Mouse (Mus musculus): Measurements from ENCODE around the gene Pnkd.
"Not testable (repeated sequence)": the region's sequence is repeated elsewhere in the genome, so short reads cannot be mapped to it uniquely, and the experiment has no call there.

The Pnkd gene

DNA sequence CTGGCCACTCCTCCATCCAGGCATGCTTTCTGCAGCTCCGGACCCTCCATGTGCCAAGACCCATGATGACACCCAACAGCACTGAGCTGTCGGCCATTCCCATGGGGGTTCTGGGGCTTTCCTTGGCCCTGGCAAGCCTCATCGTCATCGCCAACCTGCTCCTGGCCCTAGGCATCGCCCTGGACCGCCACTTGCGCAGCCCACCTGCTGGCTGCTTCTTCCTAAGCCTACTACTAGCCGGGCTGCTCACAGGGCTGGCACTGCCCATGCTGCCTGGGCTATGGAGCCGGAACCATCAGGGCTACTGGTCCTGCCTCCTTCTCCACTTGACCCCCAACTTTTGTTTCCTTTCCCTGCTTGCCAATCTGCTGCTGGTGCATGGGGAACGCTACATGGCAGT lies 6.2 kb upstream of the Pnkd start, which contains the start of gene Gpbar1:
Gene Gpbar1 (plus strand): TSS at position 13 of the 400 bp plus-strand sequence.
- DNase-seq (ENCODE audit: low spot score) = no peak

DNA sequence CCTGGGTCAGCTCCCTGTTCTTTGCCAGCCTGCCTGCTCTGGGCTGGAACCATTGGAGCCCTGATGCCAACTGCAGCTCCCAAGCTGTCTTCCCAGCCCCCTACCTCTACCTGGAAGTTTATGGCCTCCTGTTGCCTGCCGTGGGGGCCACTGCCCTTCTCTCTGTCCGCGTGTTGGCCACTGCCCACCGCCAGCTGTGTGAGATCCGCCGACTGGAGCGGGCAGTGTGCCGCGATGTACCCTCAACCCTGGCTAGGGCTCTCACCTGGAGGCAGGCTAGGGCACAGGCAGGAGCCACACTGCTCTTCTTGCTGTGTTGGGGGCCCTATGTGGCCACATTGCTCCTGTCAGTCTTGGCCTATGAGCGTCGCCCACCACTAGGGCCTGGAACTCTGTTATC lies 5.7 kb upstream of the Pnkd start:
- DNase-seq (ENCODE audit: low spot score) = no peak

DNA sequence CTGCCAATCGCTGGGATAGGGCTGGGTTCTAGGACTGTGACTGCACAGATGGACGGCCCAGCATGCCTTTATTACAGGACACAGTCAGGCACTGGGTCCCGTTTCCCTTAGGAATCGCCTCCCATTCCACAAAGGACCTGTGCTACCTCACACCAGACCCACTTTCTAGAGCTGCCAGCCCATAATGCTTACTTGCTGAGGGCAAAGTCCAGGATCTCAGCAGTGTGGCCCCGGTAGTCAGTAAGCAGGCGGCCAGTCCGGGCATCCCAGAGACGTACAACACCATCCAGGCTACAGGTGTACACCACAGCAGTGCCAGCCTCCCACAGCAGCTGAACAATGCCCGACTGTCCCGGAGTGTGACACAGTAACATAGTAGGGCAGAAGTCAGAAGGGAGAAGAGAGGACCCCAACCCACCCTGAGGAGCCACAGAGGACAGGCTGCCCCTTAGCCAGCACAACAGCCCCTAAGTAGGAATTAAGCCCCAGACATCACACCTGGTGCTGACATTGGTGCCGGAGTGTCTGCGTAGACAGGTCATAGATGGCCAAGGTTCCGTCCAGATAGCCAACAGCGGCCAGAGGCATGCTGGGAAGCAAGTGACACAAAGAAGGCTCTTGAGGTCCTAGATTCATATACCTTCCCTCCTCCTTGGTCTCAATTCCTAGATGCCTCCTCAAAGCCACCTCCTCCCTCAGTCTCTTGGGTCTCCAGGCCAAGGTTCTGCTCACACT lies 4.0 kb upstream of the Pnkd start:
- DNase-seq (ENCODE audit: low spot score) = no peak

DNA sequence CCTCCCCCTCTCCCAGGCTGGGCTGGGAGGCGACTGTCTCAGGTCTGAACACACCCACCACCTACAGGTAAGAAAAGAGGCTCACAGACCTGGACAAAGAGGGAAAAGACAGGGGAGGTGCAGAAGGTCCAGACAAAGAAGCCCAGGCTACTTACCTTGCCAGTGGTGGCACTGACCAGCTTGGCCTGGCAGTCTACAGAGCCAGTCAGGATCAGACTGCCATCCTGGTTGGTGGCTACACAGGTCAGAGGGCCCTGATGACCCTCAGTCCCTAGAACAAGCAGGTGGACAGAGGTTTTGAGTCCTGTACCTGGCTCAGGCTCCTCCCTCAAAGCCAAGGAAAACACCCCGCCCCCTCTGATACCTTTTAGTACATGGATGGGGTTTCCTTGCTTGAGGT lies 3.4 kb upstream of the Pnkd start:
- no peak for DNase-seq (ENCODE audit: low spot score)

DNA sequence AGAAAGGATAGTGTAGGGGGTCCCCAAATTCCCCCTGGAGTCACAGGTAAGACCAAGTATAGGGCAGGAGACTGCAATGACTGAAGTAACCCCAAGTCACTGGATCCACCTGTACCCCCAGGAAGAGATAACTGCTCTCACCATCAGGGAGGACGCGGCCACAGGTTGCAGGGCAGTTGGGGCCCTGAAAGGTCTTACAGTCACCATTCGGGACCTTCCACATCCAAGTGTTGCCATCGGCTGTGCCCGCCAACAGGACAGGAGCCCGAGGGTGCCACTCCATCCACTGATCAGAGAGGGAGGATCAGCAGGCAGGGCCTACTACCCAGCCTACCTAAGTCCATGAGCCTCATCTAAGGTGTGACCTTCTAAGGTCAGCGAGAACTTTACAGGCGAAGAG lies 2.8 kb upstream of the Pnkd start:
- DNase-seq (ENCODE audit: low spot score) = no peak

DNA sequence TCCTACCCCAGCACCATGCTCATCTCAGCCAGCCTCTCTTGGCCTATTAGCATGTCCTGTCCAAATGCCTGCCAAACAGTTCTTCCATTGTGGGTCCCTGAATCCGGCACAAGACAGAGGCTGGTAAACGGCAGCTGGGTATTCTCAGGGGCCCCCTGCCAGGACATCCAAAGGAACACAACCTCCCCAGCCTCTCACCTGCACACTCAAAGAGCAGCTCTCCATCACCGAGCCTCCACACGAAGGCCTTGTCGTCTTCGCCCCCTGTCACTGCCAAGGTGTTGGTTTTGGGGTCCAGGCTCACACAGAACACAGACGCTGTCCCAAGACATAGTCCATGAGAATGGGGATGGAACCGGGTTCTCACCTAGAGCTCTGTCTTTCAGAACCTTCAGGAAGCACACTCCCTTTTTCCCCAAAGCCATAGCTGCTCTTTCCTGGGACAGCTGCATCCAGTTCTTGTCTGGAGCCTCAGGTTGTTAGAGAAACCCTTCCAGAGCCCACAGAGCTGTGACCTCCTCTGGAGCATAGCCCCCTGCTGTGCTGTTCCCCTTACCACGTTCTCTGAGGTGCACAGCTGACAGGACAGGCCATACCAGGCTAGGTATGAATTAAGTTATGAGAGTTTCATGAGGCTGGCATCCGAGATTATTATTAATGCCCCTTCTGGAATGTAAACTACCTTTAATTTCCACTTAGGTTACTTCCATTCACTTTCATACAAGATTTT lies 1.7 kb upstream of the Pnkd start:
- no peak for DNase-seq (ENCODE audit: low spot score)

DNA sequence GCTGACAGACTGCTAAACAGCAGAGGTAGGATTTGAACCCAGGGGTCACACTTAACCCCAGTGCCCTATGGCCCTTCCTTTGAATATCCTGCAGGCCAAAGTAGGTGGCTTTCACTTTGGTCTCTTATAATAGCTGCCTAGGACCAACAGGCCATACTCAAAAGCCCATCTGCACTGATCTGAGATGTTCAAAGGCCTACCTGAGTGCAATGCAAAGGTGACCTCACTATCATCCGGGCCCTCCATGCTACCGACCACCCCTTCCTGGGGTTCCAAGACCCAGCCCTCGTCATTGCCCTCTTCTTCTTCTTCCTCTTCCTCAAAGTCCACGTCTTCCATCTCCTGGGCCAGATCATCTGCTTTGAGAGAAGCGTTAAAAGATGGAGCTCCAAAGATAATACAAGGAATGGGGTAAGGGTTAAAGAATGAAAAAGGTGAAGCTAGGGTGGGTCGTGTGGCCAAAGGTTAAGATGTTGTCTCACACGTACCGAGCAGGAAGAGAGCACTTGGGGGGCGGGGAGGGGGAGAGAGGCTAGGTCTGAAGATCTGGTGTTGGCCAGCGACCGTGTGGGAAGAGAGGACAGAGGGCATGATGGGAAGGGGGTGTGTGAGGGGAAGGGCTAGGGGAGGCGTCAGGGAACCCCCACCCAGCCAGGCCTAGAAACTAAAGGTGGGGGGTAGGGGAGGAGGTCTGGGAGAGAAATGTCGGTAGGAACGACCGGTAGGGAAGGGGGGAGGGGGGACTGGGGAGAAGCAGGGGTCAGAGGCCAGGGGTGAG lies 855 bp upstream of the Pnkd start:
- DNase-seq (ENCODE audit: low spot score) = peak; percentile 59

DNA sequence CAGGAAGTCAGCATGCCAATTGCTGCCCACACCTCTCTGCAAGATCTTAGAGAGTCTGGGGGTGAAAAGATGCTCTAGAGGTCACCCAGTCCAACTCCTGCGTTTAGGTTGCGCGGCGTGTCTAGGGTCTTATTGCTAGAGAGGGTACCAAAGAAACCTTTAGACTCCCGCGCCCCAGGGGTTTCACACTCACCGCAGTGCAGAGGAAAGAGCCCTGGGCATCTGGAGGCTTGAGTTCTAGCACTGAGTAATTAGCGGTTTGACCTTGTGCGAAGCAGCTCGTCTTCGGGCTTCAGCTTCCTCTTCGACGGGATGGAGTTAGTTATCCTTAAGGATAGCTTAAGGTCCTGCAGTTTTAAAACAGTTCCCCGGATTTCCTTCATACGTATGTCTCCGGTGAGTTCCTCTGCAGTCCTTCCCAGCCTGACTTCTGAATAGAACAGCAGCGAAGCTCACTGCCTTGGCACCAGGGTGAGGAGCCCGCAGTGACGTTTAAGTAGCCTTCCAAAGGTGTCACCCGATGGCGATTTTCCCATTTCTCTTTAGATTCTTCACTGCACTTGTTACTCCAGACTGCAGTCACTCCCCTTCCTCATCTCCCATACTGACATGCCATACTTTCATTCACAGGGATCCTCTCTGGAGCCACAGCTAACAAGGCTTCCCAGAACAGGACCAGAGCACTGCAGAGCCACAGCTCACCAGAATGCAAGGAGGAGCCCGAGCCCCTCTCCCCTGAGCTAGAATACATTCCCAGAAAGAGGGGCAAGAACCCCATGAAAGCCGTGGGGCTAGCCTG lies 681 bp downstream of the Pnkd start:
- no peak for DNase-seq (ENCODE audit: low spot score)

DNA sequence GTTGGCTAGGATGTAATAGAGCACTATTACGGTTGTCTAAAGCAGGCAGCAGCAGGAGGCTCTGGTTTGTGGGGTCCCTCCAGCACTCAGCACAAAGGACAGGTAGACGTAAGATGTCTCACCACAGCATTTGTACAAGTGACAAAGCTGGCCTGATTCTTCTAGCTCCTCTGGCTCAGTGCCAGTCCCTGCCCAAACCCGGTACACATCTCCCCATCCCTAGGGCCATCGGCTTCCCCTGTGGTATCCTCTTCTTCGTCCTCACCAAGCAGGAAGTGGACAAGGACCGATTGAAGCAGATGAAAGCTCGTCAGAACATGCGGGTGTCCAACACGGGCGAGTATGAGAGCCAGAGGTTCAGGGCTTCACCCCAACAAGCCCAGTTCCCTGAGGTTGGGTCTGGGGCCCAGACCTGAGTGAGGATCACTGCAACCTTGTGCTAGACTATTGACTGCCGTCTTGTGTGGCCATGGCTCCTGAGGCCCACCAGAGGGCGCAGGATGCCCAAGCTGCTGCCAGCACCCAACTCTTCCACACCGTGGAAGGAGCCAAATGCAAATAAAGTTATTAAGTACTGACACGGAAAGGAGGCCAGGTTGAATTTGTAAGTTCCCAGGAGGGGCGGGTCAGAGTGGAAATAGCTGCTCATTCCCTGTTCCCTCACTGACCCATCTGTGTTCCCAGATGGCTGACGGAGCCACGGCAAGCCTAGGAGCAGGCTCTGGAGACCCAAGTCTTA lies 2.3 kb downstream of the Pnkd start:
- DNase-seq (ENCODE audit: low spot score) = not testable (repeated sequence)

DNA sequence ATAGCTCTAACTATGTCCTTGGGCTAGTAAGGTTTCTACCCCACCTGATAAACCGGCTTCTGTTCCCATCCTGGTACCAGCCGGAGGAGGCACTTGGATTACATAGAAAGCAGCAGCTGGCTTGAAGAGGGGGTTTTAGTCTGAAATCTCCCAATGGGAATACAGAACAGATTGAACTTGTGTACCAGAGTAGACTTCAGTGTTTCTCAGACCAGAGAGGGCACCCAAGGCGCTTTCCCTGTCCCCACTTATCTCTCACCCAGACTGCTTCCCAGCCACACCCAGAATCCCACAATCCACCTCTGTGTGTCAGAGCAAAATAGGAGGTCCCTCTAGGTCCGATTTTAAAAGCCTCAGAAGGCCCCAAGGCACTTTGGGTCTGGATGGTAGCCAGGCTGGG lies 3.6 kb downstream of the Pnkd start:
- no peak for DNase-seq (ENCODE audit: low spot score)

DNA sequence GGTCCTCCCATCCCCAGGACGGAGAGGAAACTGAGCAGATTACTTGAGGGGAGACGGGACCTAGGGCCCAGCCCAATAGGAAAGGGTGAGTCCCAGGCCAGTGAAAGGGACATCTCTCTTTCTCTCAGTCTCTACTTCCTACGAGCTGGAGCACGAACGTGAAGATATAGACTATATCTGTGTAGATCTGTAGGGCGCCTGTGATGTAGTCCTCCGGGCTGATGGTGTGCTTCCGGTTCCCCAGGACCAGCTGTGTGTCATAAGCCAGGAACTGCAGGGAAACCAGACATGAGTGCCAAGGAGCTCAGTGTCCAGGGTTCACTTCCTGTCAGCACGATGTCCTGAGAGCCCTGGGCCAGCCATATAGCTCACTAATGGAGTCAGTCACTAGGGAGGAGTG lies 4.5 kb downstream of the Pnkd start:
- no peak for DNase-seq (ENCODE audit: low spot score)

DNA sequence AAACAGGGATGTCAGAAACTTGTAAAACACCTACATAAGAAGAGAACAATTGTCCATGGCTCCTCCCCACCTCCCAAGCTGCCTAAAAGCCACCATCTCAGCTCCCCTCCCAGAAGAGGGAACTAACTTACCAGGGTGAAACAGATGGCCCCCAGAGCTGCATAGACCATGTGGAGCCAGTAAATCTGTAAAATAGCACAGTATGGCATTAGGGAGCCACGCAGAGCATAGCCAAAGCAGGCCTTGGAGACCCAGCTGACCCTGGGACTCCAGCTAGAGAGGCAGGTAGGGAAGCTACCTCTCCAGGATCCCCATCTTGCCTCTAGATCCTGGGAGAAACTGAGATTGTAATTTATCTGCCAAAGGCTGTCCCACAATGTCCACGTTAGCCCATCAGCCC lies 5.0 kb downstream of the Pnkd start:
- no peak for DNase-seq (ENCODE audit: low spot score)

DNA sequence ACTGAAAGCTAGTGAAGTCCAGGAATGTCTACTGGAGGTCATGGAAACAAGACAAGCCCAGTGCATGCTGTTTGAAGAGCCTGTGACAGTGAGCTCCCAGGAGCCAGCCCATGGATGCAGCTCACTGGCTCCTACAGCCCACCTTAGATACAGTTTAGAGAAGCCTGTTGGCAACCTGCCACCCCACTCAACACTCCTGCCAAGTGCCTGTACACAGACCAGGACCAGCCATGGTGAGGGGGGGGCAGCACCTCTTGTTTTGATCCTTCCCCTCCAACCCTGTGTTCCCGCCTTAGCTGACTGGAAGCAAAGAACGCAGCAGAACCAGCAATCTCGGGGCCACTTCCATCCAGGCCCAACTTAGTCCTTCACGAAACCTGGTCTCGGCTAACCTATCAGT lies 5.4 kb downstream of the Pnkd start:
- no peak for DNase-seq (ENCODE audit: low spot score)

DNA sequence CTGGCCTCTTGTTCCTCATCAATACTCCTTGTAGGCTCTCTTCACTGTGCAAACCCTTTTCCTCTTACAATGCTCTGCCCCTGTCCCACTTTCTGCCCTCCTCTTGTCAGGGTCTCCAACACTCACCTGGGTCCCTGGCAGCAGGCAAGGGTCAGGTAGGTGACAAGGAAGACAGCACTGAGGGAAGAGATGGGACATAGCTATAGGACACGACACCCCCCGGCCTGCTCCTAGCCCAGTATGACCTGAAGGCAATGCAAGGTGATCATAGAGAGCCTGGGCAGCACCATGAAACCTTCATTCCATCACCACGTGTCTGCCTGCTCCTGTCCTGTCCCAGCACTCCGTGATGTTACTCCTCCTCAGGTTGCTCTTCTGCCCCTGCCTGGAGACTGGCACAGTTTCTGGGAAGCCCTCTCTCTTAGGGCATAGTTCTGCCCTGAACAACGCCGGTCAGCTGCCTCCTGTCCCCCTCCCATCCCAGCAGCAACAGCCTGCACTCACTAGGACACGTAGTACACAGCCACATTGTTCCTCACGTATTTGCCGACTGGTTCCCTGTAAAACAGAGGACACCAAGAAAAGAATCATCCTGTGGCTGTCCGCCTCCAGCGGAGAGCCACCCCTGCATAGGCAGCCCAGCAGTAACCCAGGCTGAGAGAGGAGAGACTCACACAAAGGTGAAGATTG lies 7.7 kb downstream of the Pnkd start:
- DNase-seq (ENCODE audit: low spot score) = no peak

DNA sequence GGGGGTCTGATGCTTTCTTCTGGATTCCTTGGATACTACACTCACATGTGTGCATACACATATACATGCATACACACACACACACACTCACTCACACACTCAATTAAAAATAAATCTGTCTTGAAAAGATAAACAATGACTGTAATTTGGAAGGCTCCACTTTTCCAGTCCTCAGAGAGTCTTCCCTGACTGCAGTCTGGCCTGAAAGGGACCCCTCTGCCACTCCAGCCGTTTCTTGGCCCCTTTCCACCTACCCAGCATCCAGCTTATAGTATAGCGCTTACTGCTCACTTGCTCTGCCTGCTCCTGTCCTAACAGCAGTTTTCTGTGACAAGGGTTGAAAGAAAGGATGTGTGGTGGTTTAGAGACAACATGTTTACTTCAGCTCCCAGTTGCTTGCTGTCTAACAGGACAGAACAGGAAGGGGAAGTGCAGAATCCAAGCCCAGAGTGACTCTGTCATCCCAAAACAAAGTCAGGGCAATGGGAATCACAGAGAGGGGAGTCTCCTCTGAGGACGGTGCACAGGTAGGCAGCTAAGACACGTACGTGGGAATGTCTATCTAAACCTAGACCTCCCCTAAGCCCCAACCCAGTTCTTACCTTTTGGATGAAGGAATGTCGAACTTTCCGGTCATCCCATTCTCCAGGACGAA lies 8.7 kb downstream of the Pnkd start:
- DNase-seq (ENCODE audit: low spot score) = no peak

DNA sequence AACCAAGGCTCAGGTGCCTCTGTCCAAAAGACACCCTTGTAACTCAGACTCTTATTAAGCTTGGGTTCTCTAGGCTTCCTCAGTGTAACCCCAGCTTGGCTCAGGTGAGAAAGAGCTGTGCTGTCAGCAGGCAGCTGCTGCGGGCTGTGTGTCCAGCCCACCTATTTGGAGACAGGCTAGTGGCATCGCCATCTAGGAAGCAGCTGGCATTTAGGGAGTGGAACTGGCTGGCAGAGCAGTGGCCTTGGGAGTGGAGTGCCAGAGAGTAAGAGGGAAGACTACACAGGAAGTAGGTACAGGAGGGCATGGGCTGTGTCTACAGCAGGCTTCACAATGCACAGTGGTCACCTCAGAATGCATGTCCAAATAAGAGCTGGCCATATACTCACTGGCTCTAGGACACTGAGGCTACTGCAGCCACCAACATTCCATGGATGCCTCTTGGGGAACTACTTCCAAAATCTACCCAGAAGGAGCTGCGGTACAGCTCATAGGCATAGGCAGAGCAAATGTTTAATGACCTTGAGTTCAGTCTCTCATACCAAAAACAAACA lies 9.4 kb downstream of the Pnkd start:
- DNase-seq (ENCODE audit: low spot score) = no peak

DNA sequence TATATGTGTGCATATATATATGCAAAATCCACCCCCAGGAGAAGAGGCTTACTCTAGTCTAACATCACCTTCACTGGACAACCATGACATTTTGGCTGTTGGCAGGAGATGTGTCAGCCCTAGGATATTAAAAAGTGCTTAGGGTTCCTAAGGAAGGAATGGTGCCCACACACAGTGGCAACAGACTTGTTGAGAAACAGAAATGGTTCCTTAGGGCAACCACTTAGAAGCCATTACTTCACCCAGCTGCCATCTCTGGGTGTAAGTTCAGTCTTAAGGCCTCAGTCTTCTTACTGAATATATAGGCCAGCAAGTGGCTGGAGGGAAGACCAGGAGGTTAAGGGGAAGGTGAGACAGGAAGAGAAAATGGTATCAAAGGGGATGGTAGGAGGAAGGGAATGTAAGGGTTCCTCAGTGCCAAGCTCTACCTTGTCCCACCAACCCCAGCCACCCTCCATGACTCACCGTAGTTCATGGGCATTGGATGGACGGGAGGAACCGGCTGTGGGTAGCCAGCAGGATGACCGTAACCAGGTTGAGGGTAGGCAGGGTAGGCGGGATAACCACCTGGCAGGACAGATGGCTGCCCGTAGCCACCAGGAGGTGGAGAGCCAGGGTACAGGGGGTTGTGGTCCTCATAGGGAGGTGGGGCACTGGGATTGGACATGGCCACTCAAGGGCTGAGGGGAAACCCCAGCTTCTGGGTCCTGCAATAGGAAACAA lies 10.2 kb downstream of the Pnkd start:
- no peak for DNase-seq (ENCODE audit: low spot score)

DNA sequence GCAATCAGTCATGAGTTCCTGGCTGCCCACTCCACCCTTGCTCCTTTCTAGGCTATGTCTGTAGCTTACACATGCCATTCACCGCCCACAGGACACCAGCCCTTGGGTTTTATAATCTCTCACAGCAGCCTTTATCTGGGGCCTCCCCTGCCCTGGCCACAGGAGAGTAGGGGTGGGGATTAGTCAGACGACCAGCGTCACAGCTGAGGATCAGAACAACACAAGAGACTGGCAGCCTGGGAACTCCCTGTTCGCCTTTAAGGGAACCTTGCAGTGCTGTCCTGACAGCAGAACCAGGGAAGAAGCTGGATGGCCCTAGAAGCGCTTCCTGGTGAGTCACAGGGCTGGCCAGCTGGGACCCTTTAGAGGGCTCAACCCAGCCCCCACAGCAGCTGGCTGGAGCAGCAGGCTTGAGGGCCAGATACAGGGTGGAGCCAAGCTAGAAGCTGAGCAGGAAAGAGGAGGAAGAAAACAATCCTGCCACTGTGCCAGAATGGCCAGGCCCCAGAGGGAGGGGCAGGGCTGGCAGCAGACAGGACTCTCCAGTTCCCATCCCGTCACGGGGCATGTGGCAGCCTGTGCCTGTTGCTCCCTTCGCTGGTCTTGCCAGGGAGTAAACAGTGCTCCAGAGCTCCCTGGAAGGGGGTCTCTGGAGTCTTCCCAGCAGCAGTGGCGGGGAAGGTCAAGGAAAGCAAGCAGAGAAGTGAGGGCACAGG lies 10.9 kb downstream of the Pnkd start:
- DNase-seq (ENCODE audit: low spot score) = peak; percentile 86

DNA sequence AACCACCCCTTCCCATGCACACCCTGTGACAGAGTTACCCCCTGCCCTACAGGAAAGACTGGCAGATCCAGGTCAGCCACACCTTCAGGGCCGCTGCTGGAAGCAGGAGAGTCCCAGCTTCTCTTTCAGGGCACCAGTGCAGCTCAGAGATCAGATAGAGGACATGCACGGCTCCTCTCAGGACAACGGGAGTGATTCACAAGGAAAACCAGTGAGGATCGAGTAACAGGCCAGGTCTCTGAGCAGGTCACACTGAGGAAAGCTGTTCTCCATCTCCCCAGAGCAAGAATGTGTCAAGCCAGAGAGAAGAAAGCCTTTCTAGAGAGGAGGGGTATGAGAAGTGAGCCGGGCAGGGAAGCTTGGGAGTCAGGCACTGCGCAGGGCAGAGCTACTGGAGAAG lies 11.7 kb downstream of the Pnkd start:
- no peak for DNase-seq (ENCODE audit: low spot score)

All from ovary, postnatal 36 days (tissue).